Mouse (Mus musculus): ENCODE measurements around the gene Cep63.

Gene Cep63

DNA sequence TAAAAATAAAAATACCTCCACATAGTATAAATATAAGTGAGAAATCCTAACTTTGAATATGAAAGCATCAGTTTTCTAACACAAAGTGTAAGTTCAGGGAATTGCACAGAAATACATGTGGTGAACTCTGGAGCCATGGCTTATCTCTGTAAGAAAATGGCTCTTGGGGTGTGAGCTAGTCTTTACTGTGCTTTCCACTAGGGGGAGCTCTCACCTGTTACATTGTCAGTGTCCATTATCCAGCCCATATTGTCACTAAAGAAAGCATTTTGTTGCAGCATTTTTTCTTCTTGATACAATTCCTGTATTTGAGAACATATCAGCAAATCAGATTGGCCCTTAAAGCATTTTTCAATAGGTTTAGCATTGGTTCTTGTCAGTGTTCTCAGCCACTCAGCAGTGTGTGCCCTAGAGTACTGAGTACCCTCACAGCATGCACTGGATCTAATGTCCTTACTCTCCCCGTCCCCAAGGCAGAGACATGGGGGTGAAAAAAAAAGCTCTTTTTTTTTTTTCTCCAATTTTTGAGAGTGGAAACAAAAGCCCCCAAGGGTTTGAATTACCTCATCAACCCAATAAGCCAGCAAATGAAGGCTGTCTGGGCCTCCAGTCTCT, 6.7 kb upstream of the Cep63 start:
- in situ Hi-C loops (cut with MboI; ENCODE audit: low sequenced_read_pairs), result loop anchor here (10.0 kb wide), 1 partner anchor 242 kb away; no protein-coding TSS in a partner anchor

DNA sequence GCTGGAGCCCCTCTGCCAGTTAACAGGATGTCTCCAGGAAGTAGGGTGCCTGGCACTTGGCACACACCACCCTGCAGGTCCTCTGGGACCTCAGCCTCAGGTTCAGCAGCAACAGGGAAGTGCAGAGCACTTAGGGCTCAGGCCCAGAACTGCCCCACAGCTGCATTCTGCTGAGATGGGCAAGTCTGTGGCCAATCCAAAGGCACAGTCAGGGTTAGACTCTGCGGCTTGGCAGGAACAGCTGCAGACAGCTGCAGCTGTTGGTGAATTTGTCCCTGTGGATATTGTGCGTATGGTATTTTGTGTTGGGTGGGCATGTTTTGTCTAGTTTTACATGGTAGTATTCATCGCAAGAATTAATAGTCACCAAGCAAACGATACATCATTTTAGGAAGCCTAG, 5.8 kb upstream of the Cep63 start:
- in situ Hi-C loops (cut with MboI; ENCODE audit: low sequenced_read_pairs), result loop anchor here (10.0 kb wide), 1 partner anchor 243 kb away; no protein-coding TSS in a partner anchor

DNA sequence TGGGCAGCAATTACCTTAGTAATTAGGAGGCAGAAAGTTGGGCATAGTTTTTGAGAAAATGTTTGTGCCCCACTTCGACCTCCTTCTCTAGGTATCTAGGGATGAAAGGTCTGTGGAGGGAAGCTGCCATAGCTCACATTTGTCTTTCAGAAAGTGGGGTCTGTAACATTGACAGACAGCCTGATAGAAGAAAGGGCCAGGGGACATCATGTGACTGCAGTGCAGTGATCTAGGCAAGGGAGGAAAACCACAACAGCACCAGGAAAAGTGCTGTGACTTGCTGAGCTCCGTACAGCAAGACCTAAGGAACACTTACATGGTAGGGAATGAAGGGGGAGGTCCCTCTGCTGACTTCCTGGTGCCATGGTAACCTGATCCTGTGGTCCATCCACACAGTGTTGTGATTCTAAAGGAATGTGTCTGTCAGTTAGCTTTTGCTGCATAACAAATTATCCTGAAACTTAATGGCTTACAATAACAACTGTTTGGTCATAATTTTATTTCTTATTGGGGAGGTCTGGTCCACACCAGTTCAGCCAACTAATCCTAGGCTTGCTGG, 5.3 kb upstream of the Cep63 start:
- in situ Hi-C loops (cut with MboI; ENCODE audit: low sequenced_read_pairs), result loop anchor here (10.0 kb wide), 1 partner anchor 243 kb away; no protein-coding TSS in a partner anchor

DNA sequence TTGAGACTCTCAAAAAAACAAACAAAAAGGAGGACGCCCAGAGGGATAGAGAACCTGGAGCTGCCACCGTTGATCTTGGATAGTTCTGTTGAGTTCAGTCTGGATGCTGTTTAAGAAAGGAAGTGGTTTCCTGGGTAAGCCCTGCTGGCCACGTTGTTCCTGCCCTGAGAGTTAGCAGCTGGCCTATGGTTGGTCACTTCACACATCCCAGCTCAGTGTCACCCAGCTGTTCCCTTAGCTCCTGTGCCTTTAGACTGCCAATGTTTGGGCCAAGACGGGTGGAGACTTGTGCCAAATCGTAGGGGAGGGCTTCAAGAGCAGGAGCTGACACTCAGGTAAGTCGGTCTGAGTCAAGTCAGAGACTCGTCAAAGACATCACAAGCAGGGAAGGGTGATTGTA, 2.7 kb upstream of the Cep63 start:
- in situ Hi-C loops (cut with MboI; ENCODE audit: low sequenced_read_pairs), result no loop called here

DNA sequence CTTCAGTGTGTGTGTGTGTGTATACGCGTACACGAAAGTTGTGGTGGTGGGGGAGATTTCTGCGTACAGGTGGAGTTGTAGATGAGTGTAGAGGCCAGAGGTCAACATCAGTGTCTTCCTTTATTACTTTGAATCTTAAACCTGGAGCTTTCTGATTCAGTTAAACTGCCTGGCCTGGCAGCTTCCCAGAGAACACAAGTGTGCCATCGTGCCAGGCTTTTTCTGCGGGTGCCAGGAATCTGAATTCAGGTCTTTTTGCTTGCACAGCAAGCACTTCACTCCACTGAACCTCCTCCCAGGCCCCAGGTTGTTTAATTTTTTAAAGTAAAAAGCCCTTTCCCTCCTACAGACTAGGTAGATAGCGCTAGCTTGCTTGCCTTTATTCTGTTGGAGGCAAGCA, 1.1 kb upstream of the Cep63 start:
- in situ Hi-C loops (cut with MboI; ENCODE audit: low sequenced_read_pairs), result no loop called here

DNA sequence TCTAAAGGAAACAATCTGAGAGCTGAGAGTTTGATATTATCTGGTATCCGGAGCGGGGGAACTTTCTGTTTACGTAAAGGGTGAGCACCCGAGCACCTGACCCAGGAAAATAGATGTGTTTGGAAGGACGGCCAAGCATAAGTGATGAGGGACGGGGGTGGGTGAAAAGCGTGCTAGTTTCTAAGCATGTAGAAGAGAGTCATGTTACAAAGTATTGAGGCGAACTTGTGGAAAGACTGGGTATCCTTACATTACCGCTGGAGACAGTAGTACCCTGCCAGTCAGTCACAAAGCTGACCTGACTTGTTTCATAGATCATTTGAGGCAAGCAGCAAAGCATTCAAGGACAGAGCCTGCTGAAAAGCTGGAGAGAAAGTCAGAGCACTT, 498 bp upstream of the Cep63 start:
- in situ Hi-C loops (cut with MboI; ENCODE audit: low sequenced_read_pairs), result no loop called here

DNA sequence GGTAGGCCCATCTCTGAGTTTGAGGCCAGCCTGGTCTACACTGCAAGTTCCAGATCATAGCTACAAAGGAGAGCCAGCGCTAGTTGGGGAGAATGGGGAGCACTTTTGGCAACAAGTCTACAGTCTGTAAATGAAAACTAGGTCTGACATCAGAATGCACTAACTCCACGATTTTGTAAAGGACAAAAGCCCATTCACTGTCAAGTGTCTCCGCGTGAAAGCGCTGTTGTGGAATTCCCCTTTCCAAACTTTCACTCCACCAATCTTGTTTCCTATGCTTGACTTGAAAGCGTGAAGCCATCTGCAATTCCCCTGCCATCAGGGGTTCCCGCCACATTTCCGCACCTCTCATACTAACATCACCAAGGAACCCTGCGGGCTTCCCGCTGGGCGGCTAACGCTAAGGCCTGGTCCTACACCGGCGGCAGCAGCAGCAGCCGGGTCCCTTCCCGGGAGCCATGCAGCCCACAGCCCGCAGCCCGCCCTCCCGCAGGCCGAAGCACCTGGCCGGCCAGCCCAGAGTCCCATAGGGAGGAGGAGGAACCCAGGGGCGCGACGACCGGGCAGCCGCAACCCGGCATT, 842 bp downstream of the Cep63 start:
- in situ Hi-C loops (cut with MboI; ENCODE audit: low sequenced_read_pairs), result no loop called here

DNA sequence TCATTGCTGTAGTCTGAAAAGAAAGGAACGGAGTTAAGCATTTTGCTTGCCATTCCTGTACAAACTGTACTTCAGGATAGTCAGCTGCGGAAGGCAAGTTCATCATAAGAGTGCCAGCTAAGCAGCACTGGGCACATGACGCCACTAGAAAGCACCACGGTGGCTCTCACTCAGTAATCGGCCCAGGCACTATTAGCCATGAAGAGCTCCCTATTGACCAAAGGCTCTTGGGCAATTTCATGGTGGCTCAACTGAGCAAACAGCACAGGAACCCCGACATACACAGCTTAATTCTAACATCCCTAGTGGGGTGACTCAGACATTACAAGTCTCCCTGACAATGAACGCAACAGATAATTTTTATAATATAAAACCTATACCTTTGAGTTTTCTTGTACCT, 2.8 kb downstream of the Cep63 start:
- in situ Hi-C loops (cut with MboI; ENCODE audit: low sequenced_read_pairs), result no loop called here

DNA sequence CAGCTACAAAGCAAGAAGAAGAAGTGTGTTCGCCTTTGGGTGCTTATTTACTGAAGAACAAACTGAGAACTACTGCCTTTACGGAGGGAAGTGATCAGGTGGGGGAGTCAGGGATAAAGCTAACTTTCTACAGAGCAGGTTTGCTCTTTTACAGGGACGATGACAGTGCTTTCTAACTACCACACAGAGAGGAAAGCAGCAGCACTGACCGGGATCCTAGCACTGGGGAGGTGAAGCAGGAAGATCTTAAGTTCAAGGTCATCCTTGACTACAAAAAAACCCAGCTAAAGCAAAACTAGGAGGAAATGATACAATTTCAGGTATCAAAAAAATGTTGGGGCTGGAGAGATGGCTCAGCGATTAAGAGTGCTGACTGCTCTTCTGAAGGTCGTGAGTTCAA, 3.5 kb downstream of the Cep63 start:
- in situ Hi-C loops (cut with MboI; ENCODE audit: low sequenced_read_pairs), result no loop called here

DNA sequence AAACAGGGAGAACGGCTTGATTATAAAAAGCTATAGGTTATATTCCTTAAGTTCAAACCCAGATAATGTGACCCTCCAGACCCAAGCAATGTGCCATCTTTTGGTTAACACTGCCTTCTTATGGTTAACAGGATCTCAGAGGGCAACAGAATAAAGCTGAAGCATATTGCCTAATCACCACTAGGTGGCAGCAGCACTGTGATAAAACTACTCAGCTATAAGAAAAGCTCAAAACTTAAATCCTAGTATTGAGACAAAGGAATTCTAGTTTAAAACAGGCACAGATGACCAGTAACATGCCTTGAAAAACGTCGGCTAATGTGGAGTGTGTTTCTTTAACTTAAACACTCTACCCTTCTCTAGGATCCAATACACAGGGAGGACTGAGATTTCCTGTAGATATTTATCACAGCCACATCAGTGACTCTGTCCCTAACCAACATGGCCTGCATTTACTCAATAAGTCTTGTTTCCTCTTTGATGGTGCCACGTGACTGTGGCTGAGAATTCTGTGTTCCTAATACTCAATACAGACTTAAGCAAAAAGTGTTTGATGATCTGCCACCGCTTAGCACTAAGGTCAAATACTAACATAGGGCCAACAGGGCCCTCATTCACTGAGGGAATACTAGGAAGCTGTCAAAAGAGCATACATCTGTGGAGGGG, 4.0 kb downstream of the Cep63 start:
- in situ Hi-C loops (cut with MboI; ENCODE audit: low sequenced_read_pairs), result no loop called here

DNA sequence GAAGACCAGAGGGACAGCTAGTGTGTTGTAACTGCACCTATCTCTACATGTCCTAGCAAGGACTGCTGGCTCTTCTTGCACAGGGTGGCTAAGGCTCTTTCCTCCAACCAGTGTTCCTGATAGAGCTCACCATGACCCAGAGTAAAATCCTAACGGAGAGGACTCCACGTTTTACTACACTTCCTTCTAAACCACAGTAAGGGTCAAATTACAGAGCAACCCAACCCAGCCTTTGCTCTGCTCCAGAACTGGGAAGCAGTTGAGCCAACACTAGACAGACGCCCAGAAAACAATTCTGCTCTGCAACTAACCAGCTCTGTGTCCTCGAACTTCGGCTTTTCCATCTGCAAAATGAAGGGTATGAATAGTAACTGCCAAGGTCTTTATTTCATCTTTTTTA, 4.9 kb downstream of the Cep63 start:
- in situ Hi-C loops (cut with MboI; ENCODE audit: low sequenced_read_pairs), result no loop called here

DNA sequence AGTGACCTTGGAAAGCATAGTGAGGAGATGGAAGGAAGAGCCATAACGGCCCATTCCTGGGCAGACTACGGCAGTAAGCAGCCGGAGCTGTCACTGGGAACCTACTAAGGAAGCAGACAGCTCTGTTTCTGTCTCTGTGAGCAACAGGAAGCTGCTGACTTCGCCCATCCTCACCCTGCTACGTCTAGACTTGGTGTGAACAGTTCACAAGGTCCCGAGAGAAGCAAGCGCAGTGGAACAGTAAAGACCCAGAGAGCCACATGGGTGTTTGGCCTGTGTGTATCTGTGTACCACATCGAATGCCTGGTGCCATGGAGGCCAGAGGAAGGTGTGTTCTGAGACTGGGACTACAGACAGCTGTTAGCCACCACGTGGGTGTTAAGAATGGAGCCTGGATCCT, 10.1 kb downstream of the Cep63 start:
- in situ Hi-C loops (cut with MboI; ENCODE audit: low sequenced_read_pairs), result no loop called here

DNA sequence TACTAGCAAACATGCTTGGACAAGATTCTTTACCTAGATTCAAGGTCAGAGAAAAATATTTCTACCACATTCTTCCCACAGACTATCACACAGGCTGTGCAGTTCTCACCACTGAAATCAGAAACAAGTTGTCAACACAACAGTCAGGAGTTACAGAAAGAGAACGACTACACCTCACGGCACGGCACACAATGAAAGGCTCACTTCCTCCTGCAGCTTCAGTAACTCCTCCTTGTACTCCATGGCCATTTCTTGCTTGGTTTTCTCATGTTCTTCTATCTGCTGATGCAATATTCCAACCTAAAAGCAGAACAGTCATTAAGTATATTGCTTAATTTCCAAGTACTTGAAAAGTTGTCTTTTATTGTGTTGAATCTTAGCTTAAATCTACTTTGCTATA, 11.3 kb downstream of the Cep63 start:
- in situ Hi-C loops (cut with MboI; ENCODE audit: low sequenced_read_pairs), result no loop called here

DNA sequence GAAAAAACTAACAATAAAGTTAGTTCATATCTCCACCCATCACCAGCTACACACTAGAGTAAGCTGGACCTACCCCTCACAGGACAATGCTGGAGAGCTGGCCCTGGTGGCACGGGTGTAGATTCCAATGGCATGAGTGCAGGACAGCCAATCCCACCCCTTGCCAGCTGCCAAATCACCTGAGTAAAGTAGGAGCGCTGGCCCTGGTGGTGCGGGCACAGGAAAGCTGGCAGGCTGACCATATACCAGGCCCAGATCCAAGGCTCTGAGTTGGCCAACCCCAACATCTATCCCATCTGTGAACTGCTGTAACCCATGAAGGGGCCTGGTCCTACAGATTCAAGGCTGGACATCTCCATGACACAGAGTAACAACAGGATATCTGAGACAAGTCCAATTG, 17.1 kb downstream of the Cep63 start:
- in situ Hi-C loops (cut with MboI; ENCODE audit: low sequenced_read_pairs), result no loop called here

DNA sequence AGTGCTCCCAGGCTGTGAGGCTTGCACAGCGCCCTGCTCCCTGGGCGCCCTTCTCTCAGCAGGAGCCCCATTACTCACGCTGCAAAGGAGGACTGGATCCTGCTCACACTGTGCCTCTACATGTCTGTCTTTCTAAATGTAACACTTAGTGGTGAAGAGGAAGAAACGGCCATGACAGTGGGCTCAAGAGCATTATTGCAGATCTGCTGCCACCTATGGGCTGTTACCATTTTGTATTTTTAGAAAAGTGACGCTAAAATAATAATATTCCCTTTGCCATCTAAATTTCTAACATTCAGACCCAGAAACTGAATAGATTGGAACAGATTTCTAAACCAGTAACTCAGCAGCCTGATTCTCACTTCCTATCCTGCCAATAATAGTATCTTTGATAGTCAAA, 18.9 kb downstream of the Cep63 start:
- in situ Hi-C loops (cut with MboI; ENCODE audit: low sequenced_read_pairs), result no loop called here

DNA sequence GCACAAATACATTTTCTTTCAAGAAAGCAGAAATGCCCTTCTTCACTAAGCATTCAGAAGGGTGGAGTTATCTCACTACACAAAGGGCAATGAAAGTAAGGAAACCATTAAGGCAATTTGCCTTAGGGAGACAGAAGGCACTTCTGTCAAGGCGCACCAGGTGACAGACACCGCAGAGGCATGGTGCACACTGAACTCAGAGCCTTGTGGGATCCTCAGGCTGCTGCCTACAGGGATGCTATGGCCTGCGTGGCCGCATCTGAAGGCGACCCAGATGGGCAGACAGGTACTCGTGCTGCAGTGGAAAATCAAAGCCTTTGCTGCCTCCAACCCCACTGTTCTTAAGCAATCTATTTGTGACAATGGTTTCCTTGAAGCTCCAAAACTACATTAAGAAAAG, 21.2 kb downstream of the Cep63 start:
- in situ Hi-C loops (cut with MboI; ENCODE audit: low sequenced_read_pairs), result no loop called here

DNA sequence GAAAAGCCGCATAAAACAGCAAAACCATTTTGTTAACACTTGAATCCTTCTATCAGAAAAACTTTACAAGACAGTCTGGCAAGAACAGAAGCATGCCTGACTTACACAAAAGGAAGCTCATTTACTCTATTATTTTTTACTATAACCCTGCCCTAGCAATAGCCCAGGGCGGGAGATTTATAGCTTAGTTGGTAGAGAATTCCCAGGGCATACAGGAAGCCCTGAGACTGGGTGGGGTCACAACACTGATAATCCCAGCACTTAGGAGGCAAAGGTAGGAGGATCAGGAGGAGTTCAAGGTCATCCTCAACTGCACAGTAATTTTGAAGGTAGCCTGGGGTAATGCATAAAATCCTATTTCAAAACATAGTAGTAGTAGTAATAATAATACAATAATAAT, 24.7 kb downstream of the Cep63 start:
- in situ Hi-C loops (cut with MboI; ENCODE audit: low sequenced_read_pairs), result no loop called here

DNA sequence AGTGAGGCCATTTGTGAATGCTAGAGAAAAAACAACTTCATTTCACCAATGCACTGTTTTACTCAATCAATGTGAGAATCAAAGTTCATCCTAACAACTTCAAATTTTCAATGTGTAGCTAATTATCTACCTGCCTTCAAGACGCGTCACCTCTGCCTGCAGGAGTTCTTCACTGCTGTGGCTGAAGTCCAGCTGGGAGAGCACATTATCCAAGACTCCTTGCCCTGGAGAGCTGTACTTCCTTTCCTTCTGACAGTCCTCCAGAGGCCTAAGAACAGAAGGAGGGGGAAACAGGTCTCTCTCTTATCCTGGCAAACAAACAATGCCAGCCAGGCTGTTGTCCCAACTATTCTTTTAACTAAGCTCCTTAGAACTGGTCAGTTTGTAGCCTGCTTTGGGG, 25.1 kb downstream of the Cep63 start:
- in situ Hi-C loops (cut with MboI; ENCODE audit: low sequenced_read_pairs), result no loop called here

DNA sequence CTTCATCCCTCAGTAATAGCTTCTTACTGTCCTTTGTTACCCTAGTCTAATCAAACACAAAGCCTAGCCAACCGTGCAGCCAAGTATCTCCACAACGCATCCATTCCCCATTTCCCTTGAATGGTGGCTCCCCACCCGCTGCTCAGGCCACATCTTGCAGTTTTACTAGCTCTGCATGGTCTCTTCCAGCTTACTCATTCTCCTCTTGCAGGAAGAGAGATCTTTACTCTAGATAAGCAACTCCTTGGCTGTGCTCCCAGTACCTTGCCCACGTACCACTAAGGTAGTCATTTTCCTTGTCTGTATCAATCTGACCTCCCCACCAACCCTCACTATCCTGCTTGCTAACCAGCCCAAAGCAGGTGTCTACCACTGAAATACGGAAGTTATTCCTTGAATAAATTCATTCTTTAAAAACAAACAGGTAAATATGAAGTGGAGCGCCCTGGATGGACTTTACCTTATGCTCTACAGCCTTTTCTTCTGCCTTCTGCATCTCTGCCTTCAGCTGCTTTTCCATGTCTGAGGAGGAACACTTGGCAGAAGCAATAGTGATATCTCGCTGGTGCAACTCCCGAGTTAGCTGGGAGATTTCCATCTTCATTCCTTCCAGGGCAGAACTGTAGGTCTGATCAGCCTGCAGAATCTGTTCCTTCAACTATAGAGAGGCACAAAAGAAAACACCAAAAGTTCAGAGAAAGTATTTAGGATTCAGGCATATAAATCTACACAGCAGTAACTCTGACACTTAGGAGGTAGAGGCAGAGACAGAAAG, 30.5 kb downstream of the Cep63 start:
- in situ Hi-C loops (cut with MboI; ENCODE audit: low sequenced_read_pairs), result no loop called here

DNA sequence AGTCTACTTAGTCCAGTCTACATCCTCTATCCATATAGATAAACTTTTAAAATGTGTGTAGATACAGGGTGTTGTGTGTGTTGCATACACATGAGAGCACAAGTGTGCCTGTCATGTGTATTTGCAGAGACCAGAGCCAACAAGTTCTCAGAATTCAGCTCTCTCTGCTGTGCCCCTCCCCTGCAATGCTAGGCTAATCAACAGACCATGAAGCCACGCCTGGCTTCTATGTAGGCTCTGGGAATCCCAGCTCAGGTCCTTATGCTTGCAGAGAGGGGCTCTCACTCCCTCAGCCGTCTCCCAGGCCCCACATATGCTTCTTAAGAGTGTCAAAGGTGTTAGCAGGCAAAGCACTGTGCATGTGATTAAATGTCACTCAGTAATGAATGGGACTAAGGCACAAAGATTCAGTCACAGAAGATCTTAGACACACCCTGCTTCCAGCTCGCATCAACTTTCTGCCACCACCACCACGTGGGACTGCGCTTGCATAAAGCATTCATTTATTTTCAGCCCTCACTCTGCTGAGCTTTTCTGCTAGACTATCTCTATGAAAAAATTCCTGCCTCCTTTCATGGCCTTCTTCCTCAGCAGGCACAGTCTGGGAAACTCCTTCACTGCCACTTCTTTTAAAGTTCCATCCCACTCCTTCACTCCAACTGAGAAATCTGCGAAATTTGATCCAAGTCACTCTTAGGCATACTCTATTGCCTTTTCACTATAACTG, 31.5 kb downstream of the Cep63 start:
- in situ Hi-C loops (cut with MboI; ENCODE audit: low sequenced_read_pairs), result no loop called here

DNA sequence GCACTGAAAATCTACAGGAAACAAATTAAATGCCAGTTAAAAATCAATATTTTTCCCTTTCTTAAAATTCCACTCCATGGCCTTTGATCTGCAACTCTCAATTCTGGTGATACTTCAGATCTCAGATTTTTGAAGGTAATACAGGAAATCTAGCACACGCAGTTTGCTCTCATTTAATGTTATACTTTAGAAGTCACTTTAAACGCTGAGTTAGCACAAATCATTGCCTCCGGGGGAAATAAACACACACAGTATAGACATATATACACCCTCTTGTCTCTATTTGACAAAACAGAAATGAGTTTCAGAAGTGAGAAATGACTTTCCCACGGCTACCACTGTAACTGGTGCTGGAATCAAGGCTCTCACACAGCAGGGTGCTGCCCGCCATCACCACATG, 39.0 kb downstream of the Cep63 start:
- in situ Hi-C loops (cut with MboI; ENCODE audit: low sequenced_read_pairs), result no loop called here

Data from CH12F3 (cell line).